Mouse (Mus musculus): Measurements from ENCODE around the gene Dock7. TPM values are rescaled to one million over a fixed set of nuclear protein-coding genes. Genes with fewer than 3 reads are reported as not detected.
A peak's percentile ranks its signal among the peaks of the same experiment; 100 is the strongest.

Gene Dock7
- total and polyA plus RNA-seq, 3 experiments, result 0.30 TPM; not detected in 2

GRCm38 (mm10) chr4:98910246-98910645 lies 210.5 kb downstream of the Dock7 start:
- Histone ChIP-seq H3K9me3 (replicated peaks; ENCODE audit: low read length) (peaks cover 6% of the 10 kb centered on the region), H3K9ac (ENCODE audit: insufficient read depth, low read depth) (no peak overlapping the region), H3K27me3 (replicated peaks) (peaks cover 13% of the 10 kb centered on the region), H3K27ac (ENCODE audit: insufficient read depth, low read depth) (no peak overlapping the region), H3K4me3 (replicated peaks in 1 of 3; ENCODE audit: low read depth in 2 of 3, low read length in 2 of 3, poor library complexity in 1 of 3) (no peak overlapping the region), H3K4me1 (ENCODE audit: control insufficient read depth in 1 of 2, insufficient read depth in 2 of 2) (no peaks in the 10 kb centered on the region), H3K4me2 (ENCODE audit: insufficient read depth, low read depth, poor library complexity, severe bottlenecking) (no peak overlapping the region), H3K79me2 (replicated peaks; ENCODE audit: control insufficient read depth, extremely low read depth, insufficient read depth, poor library complexity, severe bottlenecking) (no peaks in the 10 kb centered on the region), H3K36me3 (replicated peaks in 1 of 2; ENCODE audit: control insufficient read depth in 1 of 2, insufficient read depth in 1 of 2, low read length in 1 of 2) (no peaks in the 10 kb centered on the region)
- DNase-seq (ENCODE audit: extremely low read depth), result no peak
- dilution Hi-C loops (cut with MboI; ENCODE audit: extremely low pct_ligation_motif_present, extremely low pct_unique_long_range_greater_than_20kb, low sequenced_read_pairs), result no loop called here
- TF ChIP-seq RCOR1 (conservative IDR thresholded peaks at IDR 0.05; ENCODE audit: low read depth, low read length), result no peak
- no peak for TF ChIP-seq USF2 (conservative IDR thresholded peaks at IDR 0.05; ENCODE audit: low read depth, low read length)
- TF ChIP-seq NRF1 (IDR thresholded peaks at IDR 0.05; ENCODE audit: low read depth, low read length), result no peak
- TF ChIP-seq MAX (IDR thresholded peaks at IDR 0.05; ENCODE audit: low read length), result no peak
- no peak for TF ChIP-seq E2F4 (IDR thresholded peaks at IDR 0.05; ENCODE audit: insufficient replicate concordance, low read depth, low read length)
- TF ChIP-seq POLR2AphosphoS2 (IDR thresholded peaks at IDR 0.05; ENCODE audit: low read depth, low read length), result no peak
- TF ChIP-seq JUND (conservative IDR thresholded peaks at IDR 0.05; ENCODE audit: low read depth, low read length), result no peak
- TF ChIP-seq PAX5 (IDR thresholded peaks at IDR 0.05; ENCODE audit: low read length), result no peak
- TF ChIP-seq HCFC1 (IDR thresholded peaks at IDR 0.05; ENCODE audit: low read depth, low read length), result no peak
- in situ Hi-C loops (cut with MboI; ENCODE audit: low pct_ligation_motif_present, low pct_unique_long_range_greater_than_20kb, low sequenced_read_pairs), result loop anchor here (25.0 kb wide), 1 partner anchor 523 kb away; the partner anchor contains the start of genes Patj and Tm2d1

GRCm38 (mm10) chr4:98887148-98887547 lies 233.6 kb downstream of the Dock7 start:
- in situ Hi-C loops (cut with MboI; ENCODE audit: low pct_ligation_motif_present, low pct_unique_long_range_greater_than_20kb, low sequenced_read_pairs), result no loop called here
- H3K79me2 ChIP-seq (replicated peaks; ENCODE audit: control insufficient read depth, extremely low read depth, insufficient read depth, poor library complexity, severe bottlenecking), result no peaks in the 10 kb centered on the region
- no peaks in the 10 kb centered on the region for H3K36me3 ChIP-seq (replicated peaks in 1 of 2; ENCODE audit: control insufficient read depth in 1 of 2, insufficient read depth in 1 of 2, low read length in 1 of 2)
- DNase-seq (ENCODE audit: extremely low read depth), result no peak
- H3K4me2 ChIP-seq (ENCODE audit: insufficient read depth, low read depth, poor library complexity, severe bottlenecking), result no peak overlapping the region
- H3K4me1 ChIP-seq (ENCODE audit: control insufficient read depth in 1 of 2, insufficient read depth in 2 of 2), result no peaks in the 10 kb centered on the region
- no peak overlapping the region for H3K9ac ChIP-seq (ENCODE audit: insufficient read depth, low read depth)
- TF ChIP-seq SMC3 (IDR thresholded peaks at IDR 0.05; ENCODE audit: low read depth, low read length), result peak; percentile 7; the same call in 1 of the 2 replicates
- TF ChIP-seq ETS1 (conservative IDR thresholded peaks at IDR 0.05; ENCODE audit: low read depth, low read length), result no peak
- peak in 1 of 2 experiments; percentile 43; a peak in 2 of 4 replicates for TF ChIP-seq CTCF (conservative IDR thresholded peaks at IDR 0.05 in 1 of 2, IDR thresholded peaks at IDR 0.05 in 1 of 2; ENCODE audit: low read depth in 2 of 2, low read length in 2 of 2)
- TF ChIP-seq RAD21 (IDR thresholded peaks at IDR 0.05; ENCODE audit: low read depth, low read length), result peak; percentile 45
- no peaks in the 10 kb centered on the region for H3K27me3 ChIP-seq (replicated peaks)
- H3K27ac ChIP-seq (ENCODE audit: insufficient read depth, low read depth), result no peak overlapping the region
- dilution Hi-C loops (cut with MboI; ENCODE audit: extremely low pct_ligation_motif_present, extremely low pct_unique_long_range_greater_than_20kb, low sequenced_read_pairs), result no loop called here
- no peak overlapping the region for H3K4me3 ChIP-seq (replicated peaks in 1 of 3; ENCODE audit: low read depth in 2 of 3, low read length in 2 of 3, poor library complexity in 1 of 3)
- peaks cover 36% of the 10 kb centered on the region for H3K9me3 ChIP-seq (replicated peaks; ENCODE audit: low read length)

Other genes with a start within 250 kb of the Dock7 start
- 40.9 and 46.1 TPM in 2 replicates for gene Usp1, start 197.1 kb downstream of the Dock7 start, total RNA-seq (2012; rRNA removed)
- gene Usp1, start 197.1 kb downstream of the Dock7 start, total RNA-seq (2014; rRNA removed), result 142 and 149 TPM in 2 replicates
- 115 and 118 TPM in 2 replicates for gene Usp1, start 197.1 kb downstream of the Dock7 start, polyA plus RNA-seq (2012; ENCODE audit: insufficient read length, low read depth)
- gene Angptl3, start 90.0 kb downstream of the Dock7 start, total RNA-seq (2012; rRNA removed), result not detected in 2 replicates
- gene Angptl3, start 90.0 kb downstream of the Dock7 start, total RNA-seq (2014; rRNA removed), result not detected in 2 replicates
- not detected in 2 replicates for gene Angptl3, start 90.0 kb downstream of the Dock7 start, polyA plus RNA-seq (2012; ENCODE audit: insufficient read length, low read depth)
- not detected in 2 replicates for gene Atg4c, start 73.0 kb upstream of the Dock7 start, total RNA-seq (2012; rRNA removed)
- not detected in 2 replicates for gene Atg4c, start 73.0 kb upstream of the Dock7 start, total RNA-seq (2014; rRNA removed)
- not detected in 2 replicates for gene Atg4c, start 73.0 kb upstream of the Dock7 start, polyA plus RNA-seq (2012; ENCODE audit: insufficient read length, low read depth)
- not detected in 2 replicates for gene Gm12689, start 175.0 kb upstream of the Dock7 start, total RNA-seq (2012; rRNA removed)
- gene Gm12689, start 175.0 kb upstream of the Dock7 start, total RNA-seq (2014; rRNA removed), result not detected in 2 replicates
- gene Gm12689, start 175.0 kb upstream of the Dock7 start, polyA plus RNA-seq (2012; ENCODE audit: insufficient read length, low read depth), result not detected in 2 replicates